Mouse (Mus musculus): ENCODE results near the gene Masp2.

DNA sequence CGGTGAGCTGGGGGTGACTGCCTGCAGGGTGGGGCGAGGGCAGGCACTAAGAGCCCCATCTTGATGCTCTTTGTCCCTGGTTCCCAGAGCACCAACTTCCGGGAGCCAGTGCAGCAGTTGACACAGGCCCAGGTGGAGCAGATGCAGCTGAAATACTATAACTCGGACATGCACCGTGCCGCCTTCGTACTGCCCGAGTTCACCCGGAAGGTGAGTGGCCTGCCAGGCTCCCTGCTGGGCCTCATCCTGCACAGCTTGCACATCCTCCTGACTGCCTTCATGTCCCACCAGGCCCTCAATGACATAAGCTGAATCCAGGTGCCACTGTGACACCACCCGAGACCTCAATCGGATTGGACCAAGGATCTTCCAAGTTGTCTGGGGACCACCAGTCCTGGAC lies 8.4 kb upstream of the Masp2 start:
- no peak for TF ChIP-seq POLR2A (IDR thresholded peaks at IDR 0.05; ENCODE audit: borderline replicate concordance, extremely low read depth, insufficient read depth, insufficient read length, poor library complexity, severe bottlenecking)
- TF ChIP-seq CTCF (IDR thresholded peaks at IDR 0.05; ENCODE audit: borderline replicate concordance, extremely low read depth, insufficient read depth, insufficient read length) = no peak

All from brain, embryonic 14.5 days (tissue).